Mouse (Mus musculus): ENCODE results near the gene Cisd1. TPM values are rescaled to one million over a fixed set of nuclear protein-coding genes. Genes with fewer than 3 reads are reported as not detected.

Cisd1 gene
- polyA plus RNA-seq, 1 experiment = 78.9 TPM

DNA sequence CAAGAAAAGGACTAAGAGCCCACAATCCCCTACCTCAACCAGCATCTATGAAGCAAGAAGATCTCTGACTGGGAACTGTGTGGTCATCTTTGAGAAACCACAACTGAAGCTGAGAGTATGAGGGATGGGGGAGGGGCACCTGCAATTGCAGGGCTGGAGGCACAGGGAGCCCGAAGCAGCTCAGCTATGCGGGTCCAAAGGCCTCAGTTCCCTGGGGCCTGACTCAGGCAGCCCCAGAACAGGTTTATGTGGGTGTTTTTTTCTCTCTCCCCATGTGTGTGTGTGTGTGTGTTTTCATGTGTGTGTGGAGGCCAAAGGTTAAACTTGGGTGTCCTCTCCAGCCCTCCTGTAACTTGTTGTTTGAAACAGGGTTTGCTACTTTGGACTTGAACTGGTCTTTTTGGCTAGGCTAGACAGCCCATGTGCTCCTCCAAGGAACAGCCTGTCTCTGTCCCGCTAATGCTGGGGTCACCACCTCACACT, 53.5 kb downstream of the Cisd1 start:
- no peaks in the 10 kb centered on the region for H3K9me3 ChIP-seq (replicated peaks; ENCODE audit: control insufficient read depth, insufficient read depth, low read length, poor library complexity, severe bottlenecking)
- TF ChIP-seq CTCF (IDR thresholded peaks at IDR 0.05; ENCODE audit: low read depth, low read length) (no peak), POLR2A (IDR thresholded peaks at IDR 0.05; ENCODE audit: insufficient read depth, low read length) (no peak), EP300 (IDR thresholded peaks at IDR 0.05; ENCODE audit: insufficient read depth, low read depth, low read length) (no peak)
- no peak overlapping the region for H3K9ac ChIP-seq (ENCODE audit: low read depth, poor library complexity, severe bottlenecking)
- no peak overlapping the region for H3K27ac ChIP-seq (ENCODE audit: insufficient read depth, low read length)
- no peaks in the 10 kb centered on the region for H3K36me3 ChIP-seq (ENCODE audit: control insufficient read depth, insufficient read depth, low read length, poor library complexity, severe bottlenecking)
- H3K4me1 ChIP-seq (ENCODE audit: control insufficient read depth, insufficient read depth, low read length) = peaks cover 1% of the 10 kb centered on the region
- H3K27me3 ChIP-seq (ENCODE audit: control insufficient read depth, insufficient read depth, low read length, poor library complexity, severe bottlenecking) = no peaks in the 10 kb centered on the region
- no peak overlapping the region for H3K4me3 ChIP-seq (ENCODE audit: low read depth, low read length)

GRCm38 (mm10) chr10:71285126-71285580, 59.6 kb downstream of the Cisd1 start, which contains the start of gene Ube2d1:
Ube2d1 (minus strand) TSS chr10:71285262.
- no peak within 1 kb of the TSS for H3K27ac ChIP-seq (ENCODE audit: insufficient read depth, low read length)

GRCm38 (mm10) chr10:71284511-71285125, 60.1 kb downstream of the Cisd1 start:
- Histone ChIP-seq H3K4me1 (ENCODE audit: control insufficient read depth, insufficient read depth, low read length) (no peaks in the 10 kb centered on the region), H3K9me3 (replicated peaks; ENCODE audit: control insufficient read depth, insufficient read depth, low read length, poor library complexity, severe bottlenecking) (no peaks in the 10 kb centered on the region), H3K27me3 (ENCODE audit: control insufficient read depth, insufficient read depth, low read length, poor library complexity, severe bottlenecking) (no peaks in the 10 kb centered on the region), H3K36me3 (ENCODE audit: control insufficient read depth, insufficient read depth, low read length, poor library complexity, severe bottlenecking) (no peaks in the 10 kb centered on the region), H3K9ac (ENCODE audit: low read depth, poor library complexity, severe bottlenecking) (peak overlapping the region; percentile 83), H3K4me3 (ENCODE audit: low read depth, low read length) (peak overlapping the region; percentile 99), H3K27ac (ENCODE audit: insufficient read depth, low read length) (no peak overlapping the region)
- no peak for TF ChIP-seq CTCF (IDR thresholded peaks at IDR 0.05; ENCODE audit: low read depth, low read length)
- no peak for TF ChIP-seq POLR2A (IDR thresholded peaks at IDR 0.05; ENCODE audit: insufficient read depth, low read length)
- TF ChIP-seq EP300 (IDR thresholded peaks at IDR 0.05; ENCODE audit: insufficient read depth, low read depth, low read length) = no peak

More at GRCm38 (mm10) chr10:71285126-71285580, 59.6 kb downstream of the Cisd1 start, which contains the start of gene Ube2d1:
- TF ChIP-seq POLR2A (IDR thresholded peaks at IDR 0.05; ENCODE audit: insufficient read depth, low read length) (no peak), CTCF (IDR thresholded peaks at IDR 0.05; ENCODE audit: low read depth, low read length) (no peak), EP300 (IDR thresholded peaks at IDR 0.05; ENCODE audit: insufficient read depth, low read depth, low read length) (no peak)
- H3K36me3 ChIP-seq (ENCODE audit: control insufficient read depth, insufficient read depth, low read length, poor library complexity, severe bottlenecking) = no peaks in the 10 kb centered on the region
- H3K9ac ChIP-seq (ENCODE audit: low read depth, poor library complexity, severe bottlenecking) = peak within 1 kb of the TSS; percentile 83
- H3K9me3 ChIP-seq (replicated peaks; ENCODE audit: control insufficient read depth, insufficient read depth, low read length, poor library complexity, severe bottlenecking) = no peaks in the 10 kb centered on the region
- peak within 1 kb of the TSS; percentile 99 for H3K4me3 ChIP-seq (ENCODE audit: low read depth, low read length)
- H3K4me1 ChIP-seq (ENCODE audit: control insufficient read depth, insufficient read depth, low read length) = no peaks in the 10 kb centered on the region
- no peaks in the 10 kb centered on the region for H3K27me3 ChIP-seq (ENCODE audit: control insufficient read depth, insufficient read depth, low read length, poor library complexity, severe bottlenecking)

DNA sequence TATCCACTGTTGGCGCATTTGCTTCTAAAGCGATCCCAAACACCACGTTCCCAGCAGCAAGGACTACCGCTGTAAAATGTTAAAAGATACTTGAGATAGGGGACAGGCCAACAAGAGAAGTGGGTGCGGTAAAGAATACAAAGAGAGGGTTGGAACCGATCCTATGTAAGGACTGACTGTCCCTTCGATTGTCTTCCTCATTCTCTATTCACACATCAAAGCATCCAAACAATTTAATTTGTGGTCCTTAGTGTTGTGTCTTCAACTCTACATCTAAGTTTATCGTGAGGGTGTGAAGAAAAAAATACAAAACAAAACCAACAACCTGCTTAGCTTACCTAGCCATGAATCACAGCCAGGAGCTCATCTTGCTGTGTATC, 60.6 kb downstream of the Cisd1 start:
- no peaks in the 10 kb centered on the region for H3K36me3 ChIP-seq (ENCODE audit: control insufficient read depth, insufficient read depth, low read length, poor library complexity, severe bottlenecking)
- no peak overlapping the region for H3K27ac ChIP-seq (ENCODE audit: insufficient read depth, low read length)
- H3K4me3 ChIP-seq (ENCODE audit: low read depth, low read length) = peak overlapping the region; percentile 99
- H3K27me3 ChIP-seq (ENCODE audit: control insufficient read depth, insufficient read depth, low read length, poor library complexity, severe bottlenecking) = no peaks in the 10 kb centered on the region
- no peaks in the 10 kb centered on the region for H3K4me1 ChIP-seq (ENCODE audit: control insufficient read depth, insufficient read depth, low read length)
- H3K9ac ChIP-seq (ENCODE audit: low read depth, poor library complexity, severe bottlenecking) = peak overlapping the region; percentile 83
- no peaks in the 10 kb centered on the region for H3K9me3 ChIP-seq (replicated peaks; ENCODE audit: control insufficient read depth, insufficient read depth, low read length, poor library complexity, severe bottlenecking)
- TF ChIP-seq EP300 (IDR thresholded peaks at IDR 0.05; ENCODE audit: insufficient read depth, low read depth, low read length) = no peak
- no peak for TF ChIP-seq CTCF (IDR thresholded peaks at IDR 0.05; ENCODE audit: low read depth, low read length)
- TF ChIP-seq POLR2A (IDR thresholded peaks at IDR 0.05; ENCODE audit: insufficient read depth, low read length) = no peak

Other genes starting within 250 kb of the Cisd1 start
- 1.6 and 2.5 TPM in 2 replicates for gene Bicc1, start 185.3 kb downstream of the Cisd1 start, polyA plus RNA-seq (2011; ENCODE audit: insufficient read depth, insufficient read length, low read depth, missing spikeins)
- 93.6 and 112 TPM in 2 replicates for gene Tfam, start 106.7 kb downstream of the Cisd1 start, polyA plus RNA-seq (2011; ENCODE audit: insufficient read depth, insufficient read length, low read depth, missing spikeins)
- gene Ube2d1, start 59.7 kb downstream of the Cisd1 start, polyA plus RNA-seq (2011; ENCODE audit: insufficient read depth, insufficient read length, low read depth, missing spikeins) = 66.7 and 71.4 TPM in 2 replicates
- gene Ipmk, start 2.8 kb upstream of the Cisd1 start, polyA plus RNA-seq (2011; ENCODE audit: insufficient read depth, insufficient read length, low read depth, missing spikeins) = 39.9 and 41.4 TPM in 2 replicates

Measured in ES-Bruce4 (cell line).